Mouse (Mus musculus): Measurements from ENCODE around the gene Man1c1.

Gene Man1c1

GRCm38 (mm10) chr4:134639325-134639724 is 64.8 kb downstream of the Man1c1 start:
- DNase-seq (ENCODE audit: low spot score in 2 of 2): no peak

DNA sequence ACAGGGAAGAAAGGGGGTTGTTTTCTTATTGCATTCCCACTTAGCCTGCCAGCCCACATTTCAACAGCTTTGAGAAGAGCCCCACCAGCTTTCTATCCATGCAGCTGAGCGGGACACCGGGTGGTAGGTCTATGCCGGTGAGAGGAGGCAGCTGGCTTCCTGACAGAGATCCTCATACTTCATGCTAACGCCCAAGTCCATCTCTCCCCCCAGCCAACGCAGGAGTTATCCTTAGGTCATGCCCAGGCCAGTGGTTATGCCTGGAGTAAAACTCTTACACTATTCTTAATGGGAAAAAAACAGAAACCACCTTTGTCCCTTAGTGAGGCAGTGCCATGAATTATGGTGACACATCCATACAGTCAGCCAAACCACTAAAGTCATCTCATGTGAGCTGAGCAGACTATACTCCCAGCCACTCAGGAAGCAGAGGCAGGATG is 66.0 kb downstream of the Man1c1 start:
- no peak for DNase-seq (ENCODE audit: low spot score in 2 of 2)

GRCm38 (mm10) chr4:134636406-134636805 is 67.7 kb downstream of the Man1c1 start:
- no peak for DNase-seq (ENCODE audit: low spot score in 2 of 2)

DNA sequence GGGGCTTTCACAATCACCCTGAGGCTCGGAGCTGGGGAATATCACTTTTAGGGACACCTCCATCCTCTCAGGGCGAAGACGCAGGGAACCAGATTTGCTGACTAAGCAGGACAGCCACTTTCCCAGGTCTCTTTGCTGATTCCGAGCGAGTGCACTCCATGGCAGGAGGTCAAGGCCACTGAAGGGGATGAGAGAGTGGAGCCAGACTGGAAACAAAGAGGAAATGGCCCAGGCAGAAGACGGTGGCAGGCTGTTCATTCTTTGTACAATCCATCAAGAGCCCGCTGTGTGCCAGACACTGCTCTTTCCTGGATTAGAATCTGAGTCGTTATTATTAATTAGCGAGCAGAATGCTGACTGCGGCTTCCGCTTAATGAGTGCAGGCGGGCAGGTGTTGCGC is 70.1 kb downstream of the Man1c1 start:
- no peak for DNase-seq (ENCODE audit: low spot score in 2 of 2)

GRCm38 (mm10) chr4:134632131-134632711 is 71.9 kb downstream of the Man1c1 start:
- DNase-seq (ENCODE audit: low spot score in 2 of 2): peak in 1 of 2 experiments; percentile 62

- DNase-seq (ENCODE audit: low spot score in 2 of 2): no peak
Measured at GRCm38 (mm10) chr4:134631471-134632130, 72.5 kb downstream of the Man1c1 start.

GRCm38 (mm10) chr4:134628575-134629384 is 75.3 kb downstream of the Man1c1 start:
- DNase-seq (ENCODE audit: low spot score in 2 of 2): no peak

- DNase-seq (ENCODE audit: low spot score in 2 of 2): no peak
Measured at GRCm38 (mm10) chr4:134628058-134628457, 76.0 kb downstream of the Man1c1 start.

DNA sequence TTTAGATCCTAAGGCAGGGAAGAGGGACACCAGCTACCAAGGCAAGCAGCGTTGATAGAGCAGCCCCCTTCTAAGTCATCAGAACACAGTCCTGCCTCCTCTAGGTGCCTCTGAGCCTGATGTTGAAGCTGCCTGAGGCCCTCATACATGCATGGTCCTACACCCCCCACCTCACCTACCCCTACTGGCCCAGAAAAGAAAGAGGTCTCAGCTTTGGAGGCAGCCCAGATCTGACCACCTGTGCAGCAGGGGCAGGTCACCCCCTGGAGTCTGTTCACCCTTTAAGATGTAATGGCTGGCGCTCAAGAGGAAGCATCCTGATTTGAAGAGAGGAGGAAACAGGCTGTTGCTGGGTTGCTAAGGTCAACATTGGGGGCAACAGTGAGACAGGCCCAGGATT is 77.2 kb downstream of the Man1c1 start:
- DNase-seq (ENCODE audit: low spot score in 2 of 2): no peak

DNA sequence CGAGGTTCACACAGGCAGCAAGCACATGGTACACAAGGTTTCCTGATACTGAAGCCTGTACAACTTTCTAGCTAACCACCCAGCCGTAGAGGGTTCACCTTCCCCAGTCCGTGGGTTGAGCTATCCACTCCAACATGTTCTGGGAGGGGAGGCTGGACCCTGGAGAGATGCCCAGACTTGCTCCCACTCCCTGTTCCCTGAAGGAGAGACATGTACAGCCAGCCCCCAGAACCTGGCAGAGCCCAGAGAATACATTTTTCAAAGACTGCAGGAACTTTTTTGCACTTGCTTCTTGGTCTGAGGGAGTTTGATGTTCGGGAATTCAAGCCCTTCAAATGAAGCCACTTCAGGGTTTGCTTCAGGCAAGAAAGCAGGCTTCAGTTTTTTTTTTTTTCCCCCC is 77.7 kb downstream of the Man1c1 start:
- peak in 1 of 2 experiments; percentile 68 for DNase-seq (ENCODE audit: low spot score in 2 of 2)

DNA sequence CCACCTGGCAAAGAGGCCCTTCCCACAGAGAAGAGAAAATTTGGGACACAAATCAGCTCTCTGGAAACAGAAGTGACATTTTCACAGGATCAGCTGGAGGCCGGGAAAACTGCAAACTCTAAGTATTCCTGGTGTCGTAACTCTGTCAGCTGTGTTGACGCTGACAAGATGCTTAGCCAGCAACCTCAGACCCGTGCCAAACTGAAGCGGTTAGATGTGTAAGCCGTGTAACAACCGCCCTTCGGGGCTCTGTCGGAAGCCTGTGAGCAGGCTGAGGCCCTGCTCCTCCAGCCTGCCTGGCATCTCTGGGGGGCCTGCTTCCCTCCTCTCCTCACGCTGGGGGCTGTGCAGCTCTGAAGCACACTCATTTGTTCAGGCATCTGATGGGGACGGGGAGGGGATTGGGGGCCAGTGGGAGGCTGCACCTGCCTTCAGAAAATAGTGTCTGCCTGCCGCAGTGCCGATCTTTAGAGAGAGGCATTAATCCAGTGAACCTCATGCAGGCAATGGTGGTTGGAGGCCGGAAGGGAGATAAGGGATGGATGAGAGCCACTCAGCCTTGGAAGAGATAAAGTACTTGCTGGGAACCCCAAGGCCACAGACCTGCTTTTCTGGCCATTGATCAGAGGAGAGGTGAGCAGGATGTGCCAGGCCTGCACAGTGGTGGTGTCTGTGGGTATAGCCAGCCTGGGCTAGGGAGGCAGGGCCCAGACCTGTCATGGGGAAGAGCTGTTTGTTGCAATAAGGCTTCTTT is 79.8 kb downstream of the Man1c1 start:
- DNase-seq (ENCODE audit: low spot score in 2 of 2): peak in 1 of 2 experiments; percentile 47

- no peak for DNase-seq (ENCODE audit: low spot score in 2 of 2)
Measured at GRCm38 (mm10) chr4:134621695-134622094, 82.4 kb downstream of the Man1c1 start.

- DNase-seq (ENCODE audit: low spot score in 2 of 2): no peak
Measured at GRCm38 (mm10) chr4:134620246-134620645, 83.8 kb downstream of the Man1c1 start.

DNA sequence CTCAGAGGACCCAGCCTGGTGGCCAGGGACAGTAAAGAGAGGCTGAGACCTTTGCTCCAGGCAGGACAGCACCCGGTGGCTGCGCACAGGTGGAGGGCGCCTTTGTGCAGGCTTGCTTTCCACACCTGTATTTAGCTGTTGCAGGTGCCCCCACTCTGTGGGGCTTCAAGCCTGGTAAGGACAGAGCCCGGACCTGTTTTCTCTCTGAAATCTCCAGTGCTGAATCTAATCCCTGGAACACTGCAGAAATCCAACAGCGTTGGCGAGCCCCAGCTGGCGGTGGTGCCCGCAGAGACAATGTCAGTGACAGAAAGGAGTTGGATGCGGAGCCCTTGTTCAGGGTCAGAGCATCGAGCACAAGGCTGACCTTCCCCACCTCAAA is 84.6 kb downstream of the Man1c1 start:
- DNase-seq (ENCODE audit: low spot score in 2 of 2): no peak

- no peak for DNase-seq (ENCODE audit: low spot score in 2 of 2)
Measured at GRCm38 (mm10) chr4:134618810-134619488, 85.1 kb downstream of the Man1c1 start.

DNA sequence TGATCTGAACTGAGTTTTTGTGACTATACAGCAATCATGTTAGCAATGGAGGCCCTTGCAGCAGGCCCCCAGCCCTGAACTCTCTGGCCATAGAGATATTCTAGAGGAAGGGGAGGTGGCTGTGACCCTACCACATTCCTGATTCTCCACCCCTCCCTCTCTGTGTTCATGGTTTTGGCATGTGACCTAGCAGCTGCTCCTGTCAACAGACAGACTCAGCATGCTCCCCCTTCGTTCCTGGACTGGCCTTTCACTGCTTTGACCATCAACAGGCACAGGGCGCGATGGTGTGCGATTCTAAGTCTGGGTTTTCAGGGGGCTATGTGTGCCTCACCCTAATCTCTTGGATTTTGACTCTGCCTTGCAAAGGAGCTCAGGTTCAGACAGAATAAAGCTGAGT is 86.3 kb downstream of the Man1c1 start:
- DNase-seq (ENCODE audit: low spot score in 2 of 2): no peak

- DNase-seq (ENCODE audit: low spot score in 2 of 2): no peak
Measured at GRCm38 (mm10) chr4:134615929-134616625, 88.0 kb downstream of the Man1c1 start.

DNA sequence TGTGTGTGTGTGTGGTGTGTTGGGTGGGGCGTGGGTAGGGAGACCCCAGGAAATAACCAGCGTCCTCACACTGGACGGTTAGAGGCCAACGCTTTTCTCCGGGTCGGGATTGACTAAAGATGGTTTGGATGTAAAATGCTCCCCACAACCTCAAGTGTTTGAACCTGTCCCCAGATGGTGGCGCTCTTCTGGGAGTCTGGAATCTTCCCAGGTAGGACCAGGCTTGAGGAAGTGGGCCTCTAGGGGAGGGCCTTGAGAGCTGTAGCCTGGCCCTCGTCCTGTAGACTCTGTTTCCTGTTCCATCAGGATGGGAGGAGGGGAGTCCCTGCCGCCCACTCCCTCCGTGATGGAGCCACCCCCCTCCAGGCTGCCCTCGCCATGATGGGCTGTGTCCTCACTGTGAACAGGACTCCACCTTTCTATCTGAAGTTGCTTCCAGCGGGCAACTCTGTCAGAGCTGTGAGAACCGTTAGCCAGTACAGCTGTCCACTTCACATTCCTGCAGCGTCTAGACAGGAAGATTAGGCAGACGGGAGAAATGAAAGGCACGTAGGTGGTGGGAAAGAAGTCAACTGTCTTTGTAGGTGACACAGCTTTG is 91.9 kb downstream of the Man1c1 start:
- no peak for DNase-seq (ENCODE audit: low spot score in 2 of 2)

DNA sequence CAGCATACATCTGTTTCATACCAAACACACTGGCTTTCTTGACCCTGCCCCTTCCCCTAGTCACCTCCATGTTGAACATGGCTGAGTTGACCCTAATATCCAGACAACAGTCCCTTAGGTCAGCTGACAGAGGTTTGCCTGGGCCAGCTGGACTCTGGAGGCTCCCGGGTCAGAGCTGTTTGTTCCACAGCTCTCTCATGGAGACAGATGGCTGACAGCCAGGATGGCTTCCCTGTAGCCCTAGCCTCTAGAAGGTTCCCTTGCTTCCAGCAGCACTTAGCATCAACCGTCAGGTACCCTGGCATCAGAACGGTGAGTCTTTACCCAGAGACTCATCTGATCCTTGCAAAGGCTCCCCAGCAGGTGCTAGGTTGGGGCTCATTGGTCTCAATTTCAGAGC is 93.5 kb downstream of the Man1c1 start:
- no peak for DNase-seq (ENCODE audit: low spot score in 2 of 2)

DNA sequence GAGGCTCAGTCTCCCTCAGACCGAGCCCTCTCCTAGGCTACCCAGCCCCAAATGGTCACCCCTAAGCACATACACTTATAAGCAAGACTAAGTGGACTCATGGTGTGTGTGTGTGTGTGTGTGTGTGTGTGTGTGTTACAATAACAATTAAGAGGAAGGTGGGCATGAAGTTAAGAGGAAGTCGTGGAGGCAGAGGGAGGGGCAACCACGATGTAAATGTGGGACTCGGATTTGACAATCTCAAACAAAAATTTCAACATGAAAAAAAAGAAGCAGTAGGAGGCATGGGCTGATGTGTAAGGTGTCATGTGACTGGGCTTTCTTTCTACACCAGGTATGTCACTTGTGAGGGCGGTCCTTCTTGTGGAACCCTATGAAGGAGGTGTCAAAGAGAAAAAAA is 96.4 kb downstream of the Man1c1 start:
- no peak for DNase-seq (ENCODE audit: low spot score in 2 of 2)

Data from urinary bladder, postnatal 4 days (tissue).